Mouse (Mus musculus) lung, postnatal 0 days (tissue): Measurements from ENCODE around the gene Hoxc4.

Source experiments
- CTCF ChIP-seq: IDR thresholded peaks from 2 replicates; pipeline ENCODE4 v1.5.1; 2016; ENCODE audit warnings: antibody characterized with exemption, mild to moderate bottlenecking
- EP300 ChIP-seq: IDR thresholded peaks from 2 replicates; pipeline ENCODE4 v1.6.1; 2016; ENCODE audit warnings: antibody characterized with exemption, mild to moderate bottlenecking, control low read depth

GRCm38 (mm10) chr15:103058715-103059114 is 40.0 kb downstream of the Hoxc4 start:
- TF ChIP-seq CTCF = no peak
- no peak for TF ChIP-seq EP300
